11 mouse cellular contexts compared by ENCODE assay signal in genomic region chr6:31927181-31927580, GRCm38 (mm10).
DNase-seq lines count a peak whose midpoint lies in the region; ATAC-seq and TF ChIP-seq lines count a peak whose summit lies in the region.
"Had no signal": no experiment of that assay in that cellular context is flagged by ENCODE, and none has a peak within 500 bp of the region (broad histone marks: within the 10 kb centered on the region; RNA-seq: fewer than 3 reads in every experiment).

No protein-coding gene starts in this region.

- no peaks in the 10 kb centered on the region for H3K36me3 ChIP-seq in lung, postnatal 0 days (ENCODE audit: insufficient read depth, low read length)
- H3K36me3 ChIP-seq: lung, embryonic 15.5 days; neural tube, embryonic 12.5 days; stomach, embryonic 15.5 days had no signal

- no peak overlapping the region for H3K4me2 ChIP-seq in lung, postnatal 0 days (replicated peaks; ENCODE audit: low read depth, low read length)
- H3K4me2 ChIP-seq: lung, embryonic 15.5 days; neural tube, embryonic 12.5 days; stomach, embryonic 15.5 days had no signal

- H3K4me3 ChIP-seq in lung, postnatal 0 days (ENCODE audit: low read depth, low read length): no peak overlapping the region
- no peak overlapping the region for H3K4me3 ChIP-seq in lung, adult 2 months (replicated peaks; ENCODE audit: extremely low read depth, low read depth, low read length)
- H3K4me3 ChIP-seq: lung, embryonic 15.5 days; neural tube, embryonic 12.5 days; stomach, embryonic 15.5 days had no signal

- no peak for TF ChIP-seq EP300 in lung, postnatal 0 days (IDR thresholded peaks at IDR 0.05)

- no peaks in the 10 kb centered on the region for H3K27me3 ChIP-seq in lung, postnatal 0 days (replicated peaks; ENCODE audit: insufficient read depth, low read length)
- H3K27me3 ChIP-seq: lung, embryonic 15.5 days; neural tube, embryonic 12.5 days; stomach, embryonic 15.5 days had no signal

- no peak overlapping the region for H3K9ac ChIP-seq in lung, postnatal 0 days (replicated peaks; ENCODE audit: low read depth)
- H3K9ac ChIP-seq: lung, embryonic 15.5 days; neural tube, embryonic 12.5 days; stomach, embryonic 15.5 days had no signal

- H3K4me1 ChIP-seq in lung, postnatal 0 days (ENCODE audit: insufficient read depth, low read depth, low read length): no peaks in the 10 kb centered on the region
- H3K4me1 ChIP-seq in lung, adult 2 months (ENCODE audit: control insufficient read depth, insufficient read depth, low read length): no peaks in the 10 kb centered on the region
- H3K4me1 ChIP-seq: lung, embryonic 15.5 days; stomach, embryonic 15.5 days had no signal

- no peak overlapping the region for H3K27ac ChIP-seq in lung, postnatal 0 days (ENCODE audit: low read length)
- H3K27ac ChIP-seq: lung, embryonic 15.5 days; neural tube, embryonic 12.5 days; stomach, embryonic 15.5 days had no signal

- peak; percentile 8 for DNase-seq in lung, postnatal 0 days (ENCODE audit: low spot score)
- DNase-seq in lung, adult 2 months: no peak
- peak; percentile 87 for DNase-seq in adrenal gland, adult 2 months
- DNase-seq in cerebellum, postnatal 25 days: peak; percentile 73 to 86
- DNase-seq in lung, postnatal 25 days (ENCODE audit: low spot score): peak; percentile 10
- DNase-seq in thymus, adult 18-20 months: no peak
- no peak for DNase-seq in spleen, adult 12 weeks (ENCODE audit: low spot score)

- TF ChIP-seq CTCF in lung, postnatal 0 days (IDR thresholded peaks at IDR 0.05): no peak
- TF ChIP-seq CTCF in lung, adult 2 months (IDR thresholded peaks at IDR 0.05; ENCODE audit: insufficient read depth, low read length): no peak

- H3K9me3 ChIP-seq in lung, postnatal 0 days (ENCODE audit: low read length): no peaks in the 10 kb centered on the region
- H3K9me3 ChIP-seq: lung, embryonic 15.5 days; neural tube, embryonic 12.5 days; stomach, embryonic 15.5 days had no signal

- TF ChIP-seq POLR2A in lung, adult 2 months (IDR thresholded peaks at IDR 0.05; ENCODE audit: borderline replicate concordance, extremely low read depth, low read depth, low read length): no peak

- WGBS in lung, postnatal 0 days: 35% methylated on average over 3 of the region's 3 CpGs
- 31% methylated on average over 3 of the region's 3 CpGs for WGBS in lung, adult 2 months

- no peak for ATAC-seq in lung, postnatal 0 days
- ATAC-seq: hindbrain, embryonic 16.5 days had no signal

Comparison
In these comparisons a context has a peak if more than half of its experiments do, and no peak if none do; other contexts are left out.
1. DNase-seq: peak in lung, postnatal 0 days (single experiment), adrenal gland, adult 2 months (single experiment), cerebellum, postnatal 25 days (2 of 2) and lung, postnatal 25 days (single experiment); none in lung, adult 2 months (single experiment), thymus, adult 18-20 months (0 of 2) and spleen, adult 12 weeks (single experiment).